Mouse (Mus musculus): ENCODE results near the gene Zgpat. TPM values are rescaled to one million over a fixed set of nuclear protein-coding genes. Genes with fewer than 3 reads are reported as not detected.
A peak's percentile ranks its signal among the peaks of the same experiment; 100 is the strongest.

Gene Zgpat
- polyA plus RNA-seq, 1 experiment from 2014 or later = 35.0 TPM

DNA sequence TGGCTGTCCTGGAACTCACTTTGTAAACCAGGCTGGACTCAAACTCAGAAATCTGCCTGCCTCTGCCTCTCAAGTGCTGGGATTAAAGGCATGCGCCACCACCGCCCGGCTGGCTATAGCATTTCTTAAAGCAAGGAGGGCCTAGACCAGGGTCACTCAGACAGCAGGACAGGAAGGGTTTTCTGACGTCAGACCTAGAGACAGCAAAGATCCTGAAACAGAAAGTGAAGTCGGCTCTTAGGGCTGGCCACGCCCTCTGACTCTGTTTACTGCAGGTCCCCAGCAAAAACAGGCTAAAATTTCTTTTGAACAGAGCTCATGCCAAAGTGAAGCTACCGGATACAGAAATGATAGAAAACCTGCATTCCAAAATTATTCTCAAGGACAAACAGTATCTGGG is 44.9 kb downstream of the Zgpat start:
- Histone ChIP-seq H3K9me3 (ENCODE audit: control insufficient read depth, low read length) (no peaks in the 10 kb centered on the region), H3K27me3 (ENCODE audit: control insufficient read depth, insufficient read depth, low read length) (no peaks in the 10 kb centered on the region), H3K27ac (replicated peaks; ENCODE audit: low read depth, low read length) (no peak overlapping the region), H3K9ac (ENCODE audit: low read length) (no peak overlapping the region), H3K4me1 (ENCODE audit: control insufficient read depth, insufficient read depth, low read length) (no peaks in the 10 kb centered on the region), H3K4me2 (ENCODE audit: low read depth, severe bottlenecking) (no peak overlapping the region), H3K4me3 (ENCODE audit: low read depth, low read length) (no peak overlapping the region), H3K36me3 (ENCODE audit: control insufficient read depth, insufficient read depth, low read length) (no peaks in the 10 kb centered on the region)
- ATAC-seq (ENCODE audit: insufficient number of reproducible peaks, low FRiP score, low TSS enrichment, low read depth) (no peak), DNase-seq (ENCODE audit: low spot score) (no peak)
- 78% methylated on average over 7 of the region's 7 CpGs for WGBS

DNA sequence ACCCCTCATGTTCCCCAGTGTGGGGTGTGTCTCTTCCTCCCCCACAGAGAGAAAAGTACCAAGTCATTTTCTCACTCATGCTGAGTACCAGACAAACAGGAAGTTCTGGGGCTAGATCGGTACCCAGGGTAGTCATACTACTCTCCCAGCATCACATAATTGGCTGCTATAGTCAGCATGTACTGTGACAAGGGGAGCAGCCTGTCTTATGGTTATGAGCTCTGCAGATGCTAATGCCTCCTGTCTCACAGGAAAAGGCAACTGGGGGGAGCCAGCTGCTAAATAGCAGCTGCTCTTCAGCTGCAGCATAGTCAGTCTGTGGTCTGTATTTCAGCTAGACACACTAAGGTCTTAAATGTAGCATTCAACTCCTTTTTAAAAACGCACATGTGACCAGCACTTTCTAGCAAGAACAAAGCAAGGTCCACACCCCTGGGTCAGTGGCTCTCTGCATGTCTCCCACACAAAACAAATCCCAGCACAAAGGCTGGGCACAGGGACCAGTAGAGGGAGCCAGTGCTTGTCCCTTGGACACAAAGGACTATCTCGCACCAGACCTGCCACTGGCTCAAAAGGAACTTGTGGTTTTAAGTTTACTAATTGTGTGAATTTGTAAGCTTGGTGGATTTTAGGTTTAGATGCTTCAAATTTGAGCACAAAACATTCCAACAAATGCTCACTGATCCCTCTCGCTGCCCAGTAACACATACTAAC is 46.2 kb downstream of the Zgpat start:
- no peak overlapping the region for H3K4me2 ChIP-seq (ENCODE audit: low read depth, severe bottlenecking)
- H3K36me3 ChIP-seq (ENCODE audit: control insufficient read depth, insufficient read depth, low read length) = no peaks in the 10 kb centered on the region
- no peak overlapping the region for H3K9ac ChIP-seq (ENCODE audit: low read length)
- H3K27me3 ChIP-seq (ENCODE audit: control insufficient read depth, insufficient read depth, low read length) = no peaks in the 10 kb centered on the region
- H3K9me3 ChIP-seq (ENCODE audit: control insufficient read depth, low read length) = no peaks in the 10 kb centered on the region
- DNase-seq (ENCODE audit: low spot score) (peak; percentile 70), ATAC-seq (ENCODE audit: insufficient number of reproducible peaks, low FRiP score, low TSS enrichment, low read depth) (0 out of 2 replicates have a peak, but pooled peaks have one; percentile 39)
- no peak overlapping the region for H3K27ac ChIP-seq (replicated peaks; ENCODE audit: low read depth, low read length)
- no peaks in the 10 kb centered on the region for H3K4me1 ChIP-seq (ENCODE audit: control insufficient read depth, insufficient read depth, low read length)
- no peak overlapping the region for H3K4me3 ChIP-seq (ENCODE audit: low read depth, low read length)
- 56% methylated on average over 4 of the region's 4 CpGs for WGBS

DNA sequence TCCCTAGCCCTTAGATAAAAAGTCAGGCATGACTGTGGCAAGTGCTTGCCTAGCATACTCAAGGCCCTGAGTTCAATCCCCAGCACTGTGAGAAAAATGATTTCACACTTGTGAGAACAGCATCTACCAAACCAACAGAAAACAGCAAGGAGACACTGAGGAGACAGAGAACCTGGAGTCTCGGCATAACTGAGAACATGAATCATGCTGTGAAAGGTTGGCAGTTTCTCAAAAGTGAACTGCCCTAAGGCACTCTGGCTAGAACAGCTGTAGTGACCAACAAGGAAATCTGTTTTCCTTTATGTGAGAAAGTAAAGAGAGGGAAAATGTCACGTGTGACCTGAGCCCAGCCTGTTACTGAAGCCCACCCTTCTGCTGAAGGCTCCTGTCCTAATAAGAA is 48.4 kb downstream of the Zgpat start:
- no peaks in the 10 kb centered on the region for H3K9me3 ChIP-seq (ENCODE audit: control insufficient read depth, low read length)

DNA sequence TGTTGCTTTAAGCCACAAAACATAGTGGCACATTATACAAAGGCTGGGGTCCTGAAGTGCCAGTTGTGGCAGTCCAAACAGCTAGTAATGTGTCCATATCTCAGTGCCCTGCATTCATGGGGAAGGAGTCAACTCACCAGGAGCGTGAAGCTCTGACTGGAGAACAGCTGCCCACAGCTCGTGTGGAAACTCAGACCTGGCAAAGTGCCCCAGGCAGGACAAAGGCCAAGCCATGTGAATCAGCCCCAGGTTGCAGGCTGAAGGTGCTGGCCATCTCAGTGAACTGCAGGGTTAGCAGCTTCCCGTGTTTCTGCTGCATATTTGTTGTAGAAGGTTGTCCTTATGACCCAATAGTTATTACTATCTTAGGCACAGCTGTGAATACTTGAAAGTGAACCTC is 51.2 kb downstream of the Zgpat start:
- DNase-seq (ENCODE audit: low spot score) = no peak
- no peak overlapping the region for H3K9ac ChIP-seq (ENCODE audit: low read length)
- no peak for ATAC-seq (ENCODE audit: insufficient number of reproducible peaks, low FRiP score, low TSS enrichment, low read depth)
- H3K27ac ChIP-seq (replicated peaks; ENCODE audit: low read depth, low read length) = no peak overlapping the region
- H3K4me3 ChIP-seq (ENCODE audit: low read depth, low read length) = no peak overlapping the region
- H3K4me1 ChIP-seq (ENCODE audit: control insufficient read depth, insufficient read depth, low read length) = no peaks in the 10 kb centered on the region
- no peak overlapping the region for H3K4me2 ChIP-seq (ENCODE audit: low read depth, severe bottlenecking)
- H3K27me3 ChIP-seq (ENCODE audit: control insufficient read depth, insufficient read depth, low read length) = no peaks in the 10 kb centered on the region
- H3K9me3 ChIP-seq (ENCODE audit: control insufficient read depth, low read length) = no peaks in the 10 kb centered on the region
- no peaks in the 10 kb centered on the region for H3K36me3 ChIP-seq (ENCODE audit: control insufficient read depth, insufficient read depth, low read length)
- WGBS = 66% methylated on average over 3 of the region's 3 CpGs

More for the DNA sequence above, 48.4 kb downstream of the Zgpat start:
- Histone ChIP-seq H3K36me3 (ENCODE audit: control insufficient read depth, insufficient read depth, low read length) (no peaks in the 10 kb centered on the region), H3K27me3 (ENCODE audit: control insufficient read depth, insufficient read depth, low read length) (no peaks in the 10 kb centered on the region), H3K27ac (replicated peaks; ENCODE audit: low read depth, low read length) (no peak overlapping the region), H3K4me1 (ENCODE audit: control insufficient read depth, insufficient read depth, low read length) (no peaks in the 10 kb centered on the region), H3K4me3 (ENCODE audit: low read depth, low read length) (no peak overlapping the region), H3K9ac (ENCODE audit: low read length) (no peak overlapping the region), H3K4me2 (ENCODE audit: low read depth, severe bottlenecking) (no peak overlapping the region)
- DNase-seq (ENCODE audit: low spot score) = no peak
- 42% methylated on average over 2 of the region's 2 CpGs for WGBS
- no peak for ATAC-seq (ENCODE audit: insufficient number of reproducible peaks, low FRiP score, low TSS enrichment, low read depth)

DNA sequence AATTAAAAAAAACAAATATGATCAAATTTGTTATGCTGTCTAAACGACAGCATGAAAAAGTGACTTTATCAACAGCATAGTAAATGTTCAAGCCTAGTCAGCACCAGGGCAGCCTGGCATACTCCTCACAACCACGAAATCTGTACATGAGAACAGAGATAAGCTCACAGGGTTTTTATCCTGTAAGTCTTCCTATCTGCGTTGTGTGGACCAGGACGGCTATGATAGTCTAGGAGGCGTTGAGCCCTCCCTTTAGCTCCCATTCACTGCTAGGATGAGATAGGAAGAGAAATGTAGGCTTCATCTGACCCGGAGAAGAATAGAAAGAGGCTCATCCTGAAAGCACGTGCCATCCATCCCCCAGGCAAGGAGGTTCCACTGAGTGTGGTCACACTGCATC is 54.6 kb downstream of the Zgpat start:
- 86% methylated on average over 7 of the region's 7 CpGs for WGBS
- DNase-seq (ENCODE audit: low spot score) = no peak
- ATAC-seq (ENCODE audit: insufficient number of reproducible peaks, low FRiP score, low TSS enrichment, low read depth) = no peak
- H3K9me3 ChIP-seq (ENCODE audit: control insufficient read depth, low read length) = no peaks in the 10 kb centered on the region
- H3K36me3 ChIP-seq (ENCODE audit: control insufficient read depth, insufficient read depth, low read length) = peaks cover 6% of the 10 kb centered on the region; the same call in 1 of the 2 replicates
- H3K27me3 ChIP-seq (ENCODE audit: control insufficient read depth, insufficient read depth, low read length) = no peaks in the 10 kb centered on the region
- no peak overlapping the region for H3K4me2 ChIP-seq (ENCODE audit: low read depth, severe bottlenecking)
- H3K9ac ChIP-seq (ENCODE audit: low read length) = no peak overlapping the region
- no peak overlapping the region for H3K4me3 ChIP-seq (ENCODE audit: low read depth, low read length)
- no peaks in the 10 kb centered on the region for H3K4me1 ChIP-seq (ENCODE audit: control insufficient read depth, insufficient read depth, low read length)
- H3K27ac ChIP-seq (replicated peaks; ENCODE audit: low read depth, low read length) = no peak overlapping the region

DNA sequence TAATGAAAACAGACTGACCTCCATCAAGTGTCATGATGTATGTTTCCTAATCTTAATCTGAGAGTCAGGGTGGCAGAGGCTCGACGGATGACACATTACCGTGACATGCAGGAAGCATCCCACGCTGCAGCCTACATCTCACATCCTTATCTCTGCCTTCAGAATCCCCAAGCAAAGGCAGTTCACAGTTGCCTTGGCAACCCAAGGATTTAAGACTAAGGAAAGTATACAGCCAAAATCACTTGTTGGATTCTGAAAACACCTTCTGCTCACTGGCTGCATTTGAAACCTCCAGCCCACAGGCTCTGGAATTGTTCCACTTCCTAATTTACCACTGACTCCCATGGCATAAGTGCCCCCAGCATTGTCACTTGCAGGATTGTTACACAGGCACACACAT is 55.7 kb downstream of the Zgpat start:
- no peak overlapping the region for H3K9ac ChIP-seq (ENCODE audit: low read length)
- H3K4me3 ChIP-seq (ENCODE audit: low read depth, low read length) = no peak overlapping the region
- no peak overlapping the region for H3K27ac ChIP-seq (replicated peaks; ENCODE audit: low read depth, low read length)
- WGBS = 87% methylated on average over 4 of the region's 4 CpGs
- H3K9me3 ChIP-seq (ENCODE audit: control insufficient read depth, low read length) = no peaks in the 10 kb centered on the region
- H3K36me3 ChIP-seq (ENCODE audit: control insufficient read depth, insufficient read depth, low read length) = peaks cover 6% of the 10 kb centered on the region; the same call in 1 of the 2 replicates
- H3K27me3 ChIP-seq (ENCODE audit: control insufficient read depth, insufficient read depth, low read length) = no peaks in the 10 kb centered on the region
- H3K4me1 ChIP-seq (ENCODE audit: control insufficient read depth, insufficient read depth, low read length) = no peaks in the 10 kb centered on the region
- DNase-seq (ENCODE audit: low spot score) = no peak
- no peak for ATAC-seq (ENCODE audit: insufficient number of reproducible peaks, low FRiP score, low TSS enrichment, low read depth)
- no peak overlapping the region for H3K4me2 ChIP-seq (ENCODE audit: low read depth, severe bottlenecking)

DNA sequence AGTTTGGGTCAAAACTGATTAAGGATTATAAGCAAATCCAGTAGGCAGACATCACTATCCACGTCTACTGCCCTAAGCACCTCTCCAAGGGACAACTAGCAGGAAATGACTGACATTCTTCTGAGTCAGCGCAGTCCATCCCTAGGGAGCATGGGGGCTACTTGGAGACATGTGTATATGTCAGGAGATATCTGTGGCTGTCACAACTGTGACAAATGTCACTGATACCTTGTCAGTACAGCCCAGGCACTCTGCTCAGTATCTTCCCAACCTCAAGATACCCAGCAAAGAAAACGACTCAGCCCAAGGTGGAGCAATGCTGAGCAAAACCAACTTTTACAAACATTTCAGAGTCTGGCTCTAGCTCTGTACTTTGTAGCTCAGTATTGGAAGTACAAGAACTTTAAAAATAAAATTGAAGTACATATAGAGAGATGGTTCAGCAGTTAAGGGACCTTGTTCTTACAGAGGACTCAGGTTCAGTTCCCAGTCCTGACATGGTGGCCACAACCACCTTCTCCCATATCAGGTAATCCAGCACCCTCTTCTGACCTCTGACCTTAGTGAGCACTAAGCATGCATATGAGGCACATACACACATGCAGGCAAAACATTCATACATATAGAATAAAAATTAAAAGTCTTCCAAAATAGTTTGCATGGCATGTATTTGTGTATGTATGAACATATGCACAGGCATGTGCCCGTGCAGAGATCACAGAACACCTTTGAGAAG is 56.3 kb downstream of the Zgpat start:
- WGBS = 78% methylated on average over 4 of the region's 4 CpGs
- no peak overlapping the region for H3K9ac ChIP-seq (ENCODE audit: low read length)
- H3K4me2 ChIP-seq (ENCODE audit: low read depth, severe bottlenecking) = no peak overlapping the region
- no peak overlapping the region for H3K27ac ChIP-seq (replicated peaks; ENCODE audit: low read depth, low read length)
- H3K27me3 ChIP-seq (ENCODE audit: control insufficient read depth, insufficient read depth, low read length) = no peaks in the 10 kb centered on the region
- peaks cover 6% of the 10 kb centered on the region; the same call in 1 of the 2 replicates for H3K36me3 ChIP-seq (ENCODE audit: control insufficient read depth, insufficient read depth, low read length)
- H3K4me1 ChIP-seq (ENCODE audit: control insufficient read depth, insufficient read depth, low read length) = no peaks in the 10 kb centered on the region
- H3K4me3 ChIP-seq (ENCODE audit: low read depth, low read length) = no peak overlapping the region
- no peak for ATAC-seq (ENCODE audit: insufficient number of reproducible peaks, low FRiP score, low TSS enrichment, low read depth)
- DNase-seq (ENCODE audit: low spot score) = no peak
- H3K9me3 ChIP-seq (ENCODE audit: control insufficient read depth, low read length) = no peaks in the 10 kb centered on the region

DNA sequence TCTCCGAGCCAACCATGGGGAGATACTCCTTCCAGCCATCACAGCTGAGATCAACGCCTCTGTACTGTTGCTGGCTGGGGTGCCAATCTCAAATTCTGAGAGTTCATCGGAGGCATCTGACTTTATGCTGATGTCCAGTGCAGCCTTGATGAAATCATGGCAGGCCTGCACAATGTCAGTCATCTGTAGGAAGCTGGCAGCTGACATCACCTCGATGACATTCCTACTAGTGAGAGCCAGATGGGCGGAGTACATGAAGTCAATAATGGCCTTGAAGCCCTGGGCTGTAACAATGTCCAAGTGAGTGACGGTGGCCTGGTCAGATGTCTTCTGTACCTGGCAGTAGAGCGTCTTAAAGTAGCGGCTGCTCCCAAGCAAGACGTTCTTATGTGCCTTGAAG is 59.1 kb downstream of the Zgpat start:
- no peak overlapping the region for H3K4me3 ChIP-seq (ENCODE audit: low read depth, low read length)
- no peaks in the 10 kb centered on the region for H3K9me3 ChIP-seq (ENCODE audit: control insufficient read depth, low read length)
- H3K36me3 ChIP-seq (ENCODE audit: control insufficient read depth, insufficient read depth, low read length) = peaks cover 6% of the 10 kb centered on the region; the same call in 1 of the 2 replicates
- ATAC-seq (ENCODE audit: insufficient number of reproducible peaks, low FRiP score, low TSS enrichment, low read depth) (no peak), DNase-seq (ENCODE audit: low spot score) (no peak)
- H3K9ac ChIP-seq (ENCODE audit: low read length) = no peak overlapping the region
- H3K4me2 ChIP-seq (ENCODE audit: low read depth, severe bottlenecking) = no peak overlapping the region
- no peaks in the 10 kb centered on the region for H3K4me1 ChIP-seq (ENCODE audit: control insufficient read depth, insufficient read depth, low read length)
- no peak overlapping the region for H3K27ac ChIP-seq (replicated peaks; ENCODE audit: low read depth, low read length)
- 90% methylated on average over 9 of the region's 9 CpGs for WGBS
- H3K27me3 ChIP-seq (ENCODE audit: control insufficient read depth, insufficient read depth, low read length) = no peaks in the 10 kb centered on the region
